Mouse (Mus musculus): Measurements from ENCODE around the gene Rnf144b.

Gene Rnf144b

GRCm38 (mm10) chr13:47268227-47268626, 145.8 kb downstream of the Rnf144b start:
- no peak for DNase-seq

- DNase-seq, result no peak
Observed at GRCm38 (mm10) chr13:47272928-47273327, 150.5 kb downstream of the Rnf144b start.

- peak; percentile 21 to 25 for DNase-seq
Observed at GRCm38 (mm10) chr13:47273487-47273886, 151.0 kb downstream of the Rnf144b start.

DNA sequence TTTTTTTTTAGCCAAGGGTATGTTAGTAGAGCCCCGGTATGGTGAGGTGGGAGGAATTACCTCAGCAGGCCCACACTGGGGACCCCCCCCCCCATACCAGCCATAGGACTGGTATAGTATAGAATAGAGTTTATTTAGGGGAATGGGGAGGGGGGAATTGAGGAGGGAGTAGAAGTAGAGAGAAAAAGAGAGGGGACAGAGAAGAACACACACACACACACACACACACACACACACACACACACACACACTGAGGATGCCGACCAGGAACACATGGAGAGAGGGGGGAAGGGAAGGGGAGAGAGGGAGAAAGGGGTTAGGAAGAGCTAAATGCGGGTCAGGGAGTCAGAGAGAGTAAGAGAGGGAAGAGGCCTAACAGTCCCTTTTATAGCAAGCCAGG, 151.7 kb downstream of the Rnf144b start:
- no peak for DNase-seq

DNA sequence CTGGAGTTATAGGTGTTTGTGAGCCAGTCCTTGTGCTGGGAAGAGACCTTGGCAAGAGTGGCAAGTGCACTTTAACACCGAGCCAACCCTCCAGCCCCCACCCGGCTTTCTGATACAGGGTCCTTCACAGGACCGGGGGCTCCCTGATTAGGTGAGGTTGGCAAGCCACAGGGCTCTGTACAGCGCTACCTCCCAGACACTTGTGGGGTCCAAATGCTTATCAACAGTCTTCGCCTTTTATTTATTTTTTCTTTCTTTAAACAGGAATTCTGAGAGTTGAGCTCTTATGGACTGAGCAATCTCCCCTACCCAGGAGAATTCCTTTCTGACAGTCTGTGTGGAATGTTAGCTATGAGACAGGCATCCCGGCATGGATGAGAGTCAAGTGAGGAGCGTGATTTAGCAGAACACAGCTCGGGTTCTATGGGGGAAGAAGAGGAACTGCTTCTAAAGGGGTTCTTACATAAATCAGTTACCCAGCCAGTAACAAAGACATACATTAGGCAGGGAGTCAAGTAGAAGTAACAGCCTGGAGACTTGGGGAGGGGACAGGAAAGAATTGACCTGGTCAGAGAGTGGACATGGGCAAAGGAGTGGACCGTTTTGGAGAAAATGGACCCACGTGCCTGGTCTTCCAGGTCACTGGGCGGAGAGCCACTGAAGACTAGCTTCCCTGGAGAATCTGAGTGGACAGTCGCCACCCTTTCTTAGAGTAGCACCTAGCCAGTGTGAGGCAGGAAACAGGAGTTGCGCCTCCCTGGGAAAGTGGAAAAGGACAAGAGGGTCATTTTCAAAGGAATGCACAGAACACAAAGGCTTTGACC, 154.8 kb downstream of the Rnf144b start:
- peak; percentile 40 to 52 for DNase-seq

DNA sequence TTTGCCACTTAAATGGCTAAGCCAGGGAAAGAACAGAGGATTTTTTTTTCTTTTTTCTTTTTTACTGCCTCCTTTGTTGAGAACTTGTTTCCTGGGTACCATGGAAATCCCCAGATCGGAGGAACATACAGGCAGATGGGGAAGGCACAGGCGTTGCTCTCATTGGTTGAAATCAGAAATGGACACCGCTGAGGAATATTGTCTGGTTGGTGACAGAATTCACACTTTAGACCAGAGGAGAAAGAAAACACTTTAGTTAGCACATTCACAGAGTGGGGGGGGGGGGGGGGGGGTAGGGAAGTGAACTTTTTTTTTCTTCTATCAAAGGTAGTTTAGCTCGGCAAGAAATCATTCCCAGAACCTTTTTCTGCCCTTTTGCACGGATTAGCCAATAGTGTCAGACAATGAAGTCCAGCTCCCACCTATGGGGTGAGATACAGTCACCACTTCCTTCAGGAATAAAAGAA, 155.4 kb downstream of the Rnf144b start:
- DNase-seq, result no peak

DNA sequence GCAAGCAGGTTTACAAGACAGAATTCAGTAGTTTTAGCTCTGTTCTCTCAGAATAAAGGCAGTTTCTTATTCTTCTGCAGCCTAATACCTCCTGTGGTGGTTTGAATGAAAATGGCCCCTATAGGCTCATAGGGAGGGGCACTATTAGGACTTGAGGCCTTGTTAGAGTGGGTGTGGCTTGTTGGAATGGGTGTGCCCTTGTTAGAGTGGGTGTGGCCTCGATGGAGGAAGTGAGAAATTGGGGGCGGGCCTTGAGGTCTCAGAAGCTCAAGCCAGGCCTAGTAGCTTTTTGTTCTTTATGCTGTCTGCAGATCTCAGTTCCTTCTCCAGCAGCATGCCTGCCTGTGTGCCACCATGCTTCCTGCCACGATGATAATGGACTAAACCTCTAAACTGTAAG, 159.8 kb downstream of the Rnf144b start:
- no peak for DNase-seq

GRCm38 (mm10) chr13:47288449-47288848, 166.0 kb downstream of the Rnf144b start:
- peak; percentile 84 to 86 for DNase-seq

GRCm38 (mm10) chr13:47296465-47296864, 174.0 kb downstream of the Rnf144b start:
- no peak for DNase-seq

Measured in kidney, postnatal 4 days (tissue).